Mouse (Mus musculus): ENCODE measurements around the gene Atrnl1. TPM values are rescaled to one million over a fixed set of nuclear protein-coding genes. Genes with fewer than 3 reads are reported as not detected.

Atrnl1 gene
- total RNA-seq, 2 experiments from 2014 or later, result 110 to 113 TPM

- DNase-seq (ENCODE audit: extremely low spot score in 1 of 2, low spot score in 2 of 2), result no peak
- intact Hi-C loops (cut with DNase I), result no loop called here
Observed at GRCm38 (mm10) chr19:57936865-57937264, 326.0 kb downstream of the Atrnl1 start.

GRCm38 (mm10) chr19:57939166-57939565 is 328.3 kb downstream of the Atrnl1 start:
- DNase-seq (ENCODE audit: extremely low spot score in 1 of 2, low spot score in 2 of 2), result no peak
- intact Hi-C loops (cut with DNase I), result no loop called here

- intact Hi-C loops (cut with DNase I), result no loop called here
- DNase-seq (ENCODE audit: extremely low spot score in 1 of 2, low spot score in 2 of 2), result peak; percentile 45 to 55
Observed at GRCm38 (mm10) chr19:57941529-57941928, 330.7 kb downstream of the Atrnl1 start.

- intact Hi-C loops (cut with DNase I), result no loop called here
- no peak for DNase-seq (ENCODE audit: extremely low spot score in 1 of 2, low spot score in 2 of 2)
Observed at GRCm38 (mm10) chr19:57942281-57942680, 331.4 kb downstream of the Atrnl1 start.

GRCm38 (mm10) chr19:57943308-57943707 is 332.5 kb downstream of the Atrnl1 start:
- DNase-seq (ENCODE audit: extremely low spot score in 1 of 2, low spot score in 2 of 2), result no peak
- intact Hi-C loops (cut with DNase I), result no loop called here

GRCm38 (mm10) chr19:57944680-57945079 is 333.8 kb downstream of the Atrnl1 start:
- intact Hi-C loops (cut with DNase I), result no loop called here
- no peak for DNase-seq (ENCODE audit: extremely low spot score in 1 of 2, low spot score in 2 of 2)

GRCm38 (mm10) chr19:57945626-57946250 is 334.9 kb downstream of the Atrnl1 start:
- intact Hi-C loops (cut with DNase I), result no loop called here

GRCm38 (mm10) chr19:57948489-57948888 is 337.7 kb downstream of the Atrnl1 start:
- DNase-seq (ENCODE audit: extremely low spot score in 1 of 2, low spot score in 2 of 2), result no peak
- intact Hi-C loops (cut with DNase I), result no loop called here

More at GRCm38 (mm10) chr19:57945626-57946250, 334.9 kb downstream of the Atrnl1 start:
- DNase-seq (ENCODE audit: extremely low spot score in 1 of 2, low spot score in 2 of 2), result no peak

GRCm38 (mm10) chr19:57949260-57949917 is 338.6 kb downstream of the Atrnl1 start:
- intact Hi-C loops (cut with DNase I), result no loop called here
- DNase-seq (ENCODE audit: extremely low spot score in 1 of 2, low spot score in 2 of 2), result no peak

GRCm38 (mm10) chr19:57954131-57954530 is 343.3 kb downstream of the Atrnl1 start:
- intact Hi-C loops (cut with DNase I), result no loop called here
- no peak for DNase-seq (ENCODE audit: extremely low spot score in 1 of 2, low spot score in 2 of 2)

- intact Hi-C loops (cut with DNase I), result no loop called here
- no peak for DNase-seq (ENCODE audit: extremely low spot score in 1 of 2, low spot score in 2 of 2)
Observed at GRCm38 (mm10) chr19:57956459-57956858, 345.6 kb downstream of the Atrnl1 start.

- intact Hi-C loops (cut with DNase I), result no loop called here
Observed at GRCm38 (mm10) chr19:57957363-57957762, 346.5 kb downstream of the Atrnl1 start.

GRCm38 (mm10) chr19:57958154-57958553 is 347.3 kb downstream of the Atrnl1 start:
- intact Hi-C loops (cut with DNase I), result no loop called here

More at GRCm38 (mm10) chr19:57957363-57957762, 346.5 kb downstream of the Atrnl1 start:
- no peak for DNase-seq (ENCODE audit: extremely low spot score in 1 of 2, low spot score in 2 of 2)

GRCm38 (mm10) chr19:57958726-57959125 is 347.9 kb downstream of the Atrnl1 start:
- DNase-seq (ENCODE audit: extremely low spot score in 1 of 2, low spot score in 2 of 2), result no peak
- intact Hi-C loops (cut with DNase I), result no loop called here

More at GRCm38 (mm10) chr19:57958154-57958553, 347.3 kb downstream of the Atrnl1 start:
- no peak for DNase-seq (ENCODE audit: extremely low spot score in 1 of 2, low spot score in 2 of 2)

- intact Hi-C loops (cut with DNase I), result no loop called here
- no peak for DNase-seq (ENCODE audit: extremely low spot score in 1 of 2, low spot score in 2 of 2)
Observed at GRCm38 (mm10) chr19:57961321-57961720, 350.5 kb downstream of the Atrnl1 start.

- intact Hi-C loops (cut with DNase I), result no loop called here
- no peak for DNase-seq (ENCODE audit: extremely low spot score in 1 of 2, low spot score in 2 of 2)
Observed at GRCm38 (mm10) chr19:57961738-57962640, 351.2 kb downstream of the Atrnl1 start.

- DNase-seq (ENCODE audit: extremely low spot score in 1 of 2, low spot score in 2 of 2), result no peak
- intact Hi-C loops (cut with DNase I), result no loop called here
Observed at GRCm38 (mm10) chr19:57963874-57964273, 353.0 kb downstream of the Atrnl1 start.

GRCm38 (mm10) chr19:57969766-57970165 is 358.9 kb downstream of the Atrnl1 start:
- peak; percentile 31 to 34 for DNase-seq (ENCODE audit: extremely low spot score in 1 of 2, low spot score in 2 of 2)

GRCm38 (mm10) chr19:57970342-57970895 is 359.6 kb downstream of the Atrnl1 start:
- DNase-seq (ENCODE audit: extremely low spot score in 1 of 2, low spot score in 2 of 2), result peak in 1 of 2 experiments; percentile 36
- intact Hi-C loops (cut with DNase I), result no loop called here

More at GRCm38 (mm10) chr19:57969766-57970165, 358.9 kb downstream of the Atrnl1 start:
- intact Hi-C loops (cut with DNase I), result no loop called here
